Mouse (Mus musculus): Measurements from ENCODE around the gene Zfp987. TPM values are rescaled to one million over a fixed set of nuclear protein-coding genes. Genes with fewer than 3 reads are reported as not detected.

Gene Zfp987
- total RNA-seq, 1 experiment from 2014 or later, result not detected

GRCm38 (mm10) chr4:146173378-146174226 lies 76.5 kb downstream of the Zfp987 start:
- DNase-seq, result peak; percentile 5

Other genes starting within 250 kb of the Zfp987 start
- not detected in 2 replicates for gene Zfp986, start 228.5 kb upstream of the Zfp987 start, total RNA-seq (2021)
- 0.30 TPM in 1 of 2 replicates, not detected in the other for gene Zfp600, start 59.5 kb downstream of the Zfp987 start, total RNA-seq (2021)

Data from adrenal gland, postnatal 14 days (tissue).